Mouse (Mus musculus): ENCODE results near the gene Cep89. TPM values are rescaled to one million over a fixed set of nuclear protein-coding genes. Genes with fewer than 3 reads are reported as not detected.

Gene Cep89
- total and polyA plus RNA-seq, 2 experiments from 2014 or later = 7.7 to 27.6 TPM

DNA sequence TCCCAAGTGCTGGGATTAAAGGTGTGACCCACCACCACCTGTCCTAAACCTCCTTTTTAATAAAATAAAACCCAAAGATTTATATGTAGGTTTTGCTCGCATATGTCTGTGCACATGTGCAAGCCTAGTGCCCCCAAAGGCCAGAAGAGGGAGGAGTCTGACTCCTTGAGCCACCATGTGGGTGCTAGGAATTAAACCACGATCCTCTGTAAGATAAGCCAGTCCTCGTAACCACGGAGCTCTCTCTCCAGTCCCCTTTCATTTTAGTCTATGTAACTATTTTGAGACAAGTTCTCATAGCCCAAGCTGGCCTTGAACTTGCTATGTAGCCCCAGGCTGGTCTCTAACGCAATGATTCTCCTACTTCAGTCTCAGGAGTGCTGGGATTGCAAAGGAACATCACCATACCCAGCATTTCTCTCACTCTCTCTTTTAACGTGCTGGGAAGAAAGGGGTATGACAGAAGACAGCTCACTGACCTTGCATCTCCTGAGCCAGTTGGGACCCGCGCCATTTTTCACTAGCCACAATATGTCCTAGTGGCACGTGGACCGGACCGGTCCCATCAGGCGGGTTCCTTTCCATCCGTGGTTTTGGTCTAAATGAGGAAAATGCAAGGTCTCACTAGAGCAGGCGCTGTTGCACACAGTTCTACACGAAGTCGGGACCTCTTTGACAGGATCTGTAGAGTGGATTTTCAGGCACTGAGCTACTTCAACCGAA, 940 bp upstream of the Cep89 start:
- Histone ChIP-seq H3K4me3 (ENCODE audit: low read depth, low read length) (peak overlapping the region; percentile 66), H3K27ac (ENCODE audit: low read depth, low read length) (0 out of 2 replicates have a peak overlapping the region, but pooled peaks have one; percentile 26), H3K4me2 (ENCODE audit: low read depth, low read length, poor library complexity, severe bottlenecking) (peak overlapping the region; percentile 81), H3K27me3 (ENCODE audit: insufficient read depth, low read length) (no peaks in the 10 kb centered on the region), H3K9ac (replicated peaks; ENCODE audit: low read length, poor library complexity, severe bottlenecking) (peak overlapping the region; percentile 55), H3K4me1 (ENCODE audit: insufficient read depth, low read length) (peaks cover 13% of the 10 kb centered on the region), H3K36me3 (ENCODE audit: insufficient read depth, low read length) (peaks cover 9% of the 10 kb centered on the region; the same call in 1 of the 2 replicates), H3K9me3 (ENCODE audit: low read length) (no peaks in the 10 kb centered on the region)
- DNase-seq (ENCODE audit: low spot score) (no peak), ATAC-seq (ENCODE audit: low FRiP score) (0 out of 2 replicates have a peak, but pooled peaks have one; percentile 2)
- WGBS = 15% methylated on average over 17 of the region's 17 CpGs
- TF ChIP-seq CTCF (IDR thresholded peaks at IDR 0.05) = no peak

DNA sequence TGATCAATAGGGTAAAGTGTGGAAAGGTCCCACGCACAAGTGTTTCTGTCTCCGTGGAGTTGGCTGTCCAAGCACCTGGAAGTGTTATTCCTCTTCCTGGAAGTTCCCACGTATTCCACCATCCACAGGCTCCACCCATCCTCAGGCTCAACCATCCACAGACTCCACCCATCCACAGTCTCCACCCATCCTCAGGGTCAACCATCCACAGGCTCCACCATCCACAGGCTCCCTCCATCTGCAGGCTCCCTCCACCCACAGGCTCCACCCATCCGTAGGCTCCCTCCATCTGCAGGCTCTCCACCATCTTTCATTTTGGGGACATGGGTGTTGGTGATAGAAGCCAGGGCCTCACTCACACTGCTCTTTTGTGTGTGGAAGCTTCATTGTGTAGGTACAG, 4.3 kb downstream of the Cep89 start:
- Histone ChIP-seq H3K9ac (replicated peaks; ENCODE audit: low read length, poor library complexity, severe bottlenecking) (no peak overlapping the region), H3K27me3 (ENCODE audit: insufficient read depth, low read length) (no peaks in the 10 kb centered on the region), H3K9me3 (ENCODE audit: low read length) (no peaks in the 10 kb centered on the region), H3K4me3 (ENCODE audit: low read depth, low read length) (no peak overlapping the region), H3K36me3 (ENCODE audit: insufficient read depth, low read length) (peaks cover 29% of the 10 kb centered on the region), H3K27ac (ENCODE audit: low read depth, low read length) (no peak overlapping the region), H3K4me1 (ENCODE audit: insufficient read depth, low read length) (peaks cover 7% of the 10 kb centered on the region), H3K4me2 (ENCODE audit: low read depth, low read length, poor library complexity, severe bottlenecking) (no peak overlapping the region)
- no peak for DNase-seq (ENCODE audit: low spot score)
- TF ChIP-seq CTCF (IDR thresholded peaks at IDR 0.05) = no peak
- WGBS = 88% methylated on average over 4 of the region's 4 CpGs
- no peak for ATAC-seq (ENCODE audit: low FRiP score)

DNA sequence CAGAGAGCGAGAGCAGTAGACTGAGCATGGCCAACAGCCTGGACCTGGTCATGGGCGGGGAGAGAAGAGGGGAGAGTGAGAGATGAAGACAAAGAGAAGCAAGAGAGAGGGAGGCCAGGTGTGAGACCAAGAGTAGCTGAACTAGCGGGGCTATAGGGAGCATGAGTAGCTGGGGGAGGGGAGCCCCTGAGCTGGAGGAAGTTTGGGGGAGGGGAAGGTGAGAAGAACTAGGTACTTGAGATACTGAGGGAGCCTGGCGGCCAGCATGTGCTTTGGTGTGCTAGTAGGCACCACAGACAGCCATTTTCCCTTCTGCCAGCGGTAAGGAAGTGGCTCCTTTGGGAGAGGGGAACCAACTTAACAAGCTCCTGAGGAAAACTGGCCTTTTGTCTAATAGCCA, 18.4 kb downstream of the Cep89 start:
- 75% methylated on average over 5 of the region's 5 CpGs for WGBS
- Histone ChIP-seq H3K4me2 (ENCODE audit: low read depth, low read length, poor library complexity, severe bottlenecking) (no peak overlapping the region), H3K9me3 (ENCODE audit: low read length) (no peaks in the 10 kb centered on the region), H3K9ac (replicated peaks; ENCODE audit: low read length, poor library complexity, severe bottlenecking) (no peak overlapping the region), H3K36me3 (ENCODE audit: insufficient read depth, low read length) (peaks cover 20% of the 10 kb centered on the region), H3K27ac (ENCODE audit: low read depth, low read length) (no peak overlapping the region), H3K4me1 (ENCODE audit: insufficient read depth, low read length) (no peaks in the 10 kb centered on the region), H3K4me3 (ENCODE audit: low read depth, low read length) (no peak overlapping the region), H3K27me3 (ENCODE audit: insufficient read depth, low read length) (no peaks in the 10 kb centered on the region)
- DNase-seq (ENCODE audit: low spot score) (no peak), ATAC-seq (ENCODE audit: low FRiP score) (no peak)
- no peak for TF ChIP-seq CTCF (IDR thresholded peaks at IDR 0.05)

DNA sequence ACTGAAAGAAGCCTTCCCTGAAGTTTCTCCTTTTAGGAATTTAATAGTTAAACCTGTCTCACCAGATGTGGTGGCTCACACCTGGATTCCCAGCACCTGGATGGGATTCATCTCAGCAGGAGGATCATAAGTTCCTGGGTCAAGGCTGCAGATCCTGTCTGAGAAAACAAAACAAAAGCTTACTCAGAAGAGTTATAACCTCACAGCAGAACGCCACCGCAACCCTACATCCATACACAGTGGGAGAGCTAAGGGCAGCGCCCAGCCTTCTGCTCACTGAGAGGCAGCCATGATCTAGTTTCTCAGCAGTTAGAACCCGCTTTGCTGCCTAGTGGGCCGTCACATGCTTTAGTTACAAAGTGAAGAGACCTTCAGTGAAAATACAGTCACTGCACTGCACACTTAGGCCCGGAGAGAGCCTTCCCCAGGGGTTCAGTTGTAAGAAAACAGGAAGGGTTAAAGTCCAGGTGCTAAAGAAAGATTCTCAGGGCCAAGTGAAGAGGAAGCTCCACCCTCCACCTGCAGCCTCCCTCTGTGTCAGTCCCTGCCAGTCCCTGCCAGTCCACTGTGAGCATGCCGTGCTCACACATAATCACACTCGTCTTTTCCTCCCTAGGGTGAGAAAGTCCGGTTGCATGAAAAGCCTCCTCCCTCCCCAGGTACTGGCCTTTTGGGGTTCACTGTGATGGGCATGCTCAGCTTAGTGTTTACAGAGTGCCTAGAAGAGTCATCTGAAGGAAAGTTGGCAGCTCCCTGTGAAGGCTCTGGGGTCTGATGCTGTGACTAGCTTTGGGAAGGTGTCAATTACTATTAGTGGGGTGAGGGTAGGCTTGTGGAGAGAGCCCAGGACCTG, 19.2 kb downstream of the Cep89 start:
- H3K36me3 ChIP-seq (ENCODE audit: insufficient read depth, low read length) = peaks cover 24% of the 10 kb centered on the region

DNA sequence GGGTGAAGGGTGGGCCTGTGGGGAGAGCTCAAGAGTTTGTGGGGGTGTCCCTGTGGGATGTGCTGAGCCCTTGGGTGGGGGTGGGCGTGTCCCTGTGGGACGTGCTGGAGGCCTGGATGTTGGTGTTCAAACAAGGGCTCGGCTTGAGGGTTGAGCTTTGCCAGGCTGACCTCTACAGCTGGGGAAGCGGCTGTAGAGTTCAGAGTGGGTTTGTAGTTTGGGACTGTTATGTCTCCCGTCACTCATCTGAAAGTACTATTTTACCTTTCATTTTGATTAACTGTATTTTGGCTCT, 19.8 kb downstream of the Cep89 start:
- Histone ChIP-seq H3K36me3 (ENCODE audit: insufficient read depth, low read length) (peaks cover 29% of the 10 kb centered on the region), H3K4me3 (ENCODE audit: low read depth, low read length) (no peak overlapping the region), H3K9me3 (ENCODE audit: low read length) (no peaks in the 10 kb centered on the region), H3K4me2 (ENCODE audit: low read depth, low read length, poor library complexity, severe bottlenecking) (no peak overlapping the region), H3K27me3 (ENCODE audit: insufficient read depth, low read length) (no peaks in the 10 kb centered on the region), H3K4me1 (ENCODE audit: insufficient read depth, low read length) (no peaks in the 10 kb centered on the region), H3K9ac (replicated peaks; ENCODE audit: low read length, poor library complexity, severe bottlenecking) (no peak overlapping the region), H3K27ac (ENCODE audit: low read depth, low read length) (no peak overlapping the region)
- ATAC-seq (ENCODE audit: low FRiP score) = no peak
- TF ChIP-seq CTCF (IDR thresholded peaks at IDR 0.05) = no peak
- no peak for DNase-seq (ENCODE audit: low spot score)
- 95% methylated on average over 5 of the region's 5 CpGs for WGBS

More for the DNA sequence above, 19.2 kb downstream of the Cep89 start:
- Histone ChIP-seq H3K9ac (replicated peaks; ENCODE audit: low read length, poor library complexity, severe bottlenecking) (no peak overlapping the region), H3K4me3 (ENCODE audit: low read depth, low read length) (no peak overlapping the region), H3K9me3 (ENCODE audit: low read length) (no peaks in the 10 kb centered on the region), H3K27ac (ENCODE audit: low read depth, low read length) (no peak overlapping the region), H3K4me2 (ENCODE audit: low read depth, low read length, poor library complexity, severe bottlenecking) (no peak overlapping the region), H3K27me3 (ENCODE audit: insufficient read depth, low read length) (no peaks in the 10 kb centered on the region), H3K4me1 (ENCODE audit: insufficient read depth, low read length) (no peaks in the 10 kb centered on the region)
- no peak for DNase-seq (ENCODE audit: low spot score)
- no peak for TF ChIP-seq CTCF (IDR thresholded peaks at IDR 0.05)
- 83% methylated on average over 9 of the region's 9 CpGs for WGBS
- ATAC-seq (ENCODE audit: low FRiP score) = no peak

DNA sequence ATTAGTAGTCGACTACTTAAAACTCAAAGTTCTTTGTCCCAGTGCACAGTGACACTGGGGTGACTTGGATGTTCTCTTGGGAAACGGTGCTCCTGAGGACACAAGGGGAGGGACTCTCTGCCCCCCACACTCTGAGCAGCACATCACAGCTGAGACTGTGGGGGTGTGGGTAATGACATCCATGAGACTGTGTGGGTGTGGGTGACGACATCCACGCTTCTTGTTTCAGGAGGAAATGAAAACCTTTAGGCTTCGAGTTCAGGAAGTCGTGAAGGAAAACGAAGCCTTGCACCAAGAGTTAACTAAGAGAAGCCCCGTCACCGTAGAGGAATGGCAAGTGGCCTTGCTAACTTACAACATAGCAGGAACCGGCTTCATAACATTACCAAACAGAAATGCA, 26.2 kb downstream of the Cep89 start:
- Histone ChIP-seq H3K4me3 (ENCODE audit: low read depth, low read length) (no peak overlapping the region), H3K4me2 (ENCODE audit: low read depth, low read length, poor library complexity, severe bottlenecking) (no peak overlapping the region), H3K36me3 (ENCODE audit: insufficient read depth, low read length) (peaks cover 35% of the 10 kb centered on the region), H3K27me3 (ENCODE audit: insufficient read depth, low read length) (no peaks in the 10 kb centered on the region), H3K9ac (replicated peaks; ENCODE audit: low read length, poor library complexity, severe bottlenecking) (no peak overlapping the region), H3K27ac (ENCODE audit: low read depth, low read length) (no peak overlapping the region), H3K9me3 (ENCODE audit: low read length) (no peaks in the 10 kb centered on the region), H3K4me1 (ENCODE audit: insufficient read depth, low read length) (no peaks in the 10 kb centered on the region)
- 95% methylated on average over 10 of the region's 10 CpGs for WGBS
- ATAC-seq (ENCODE audit: low FRiP score) = no peak
- DNase-seq (ENCODE audit: low spot score) = no peak
- TF ChIP-seq CTCF (IDR thresholded peaks at IDR 0.05) = no peak
